Mouse (Mus musculus): ENCODE data around the gene Il16.

DNA sequence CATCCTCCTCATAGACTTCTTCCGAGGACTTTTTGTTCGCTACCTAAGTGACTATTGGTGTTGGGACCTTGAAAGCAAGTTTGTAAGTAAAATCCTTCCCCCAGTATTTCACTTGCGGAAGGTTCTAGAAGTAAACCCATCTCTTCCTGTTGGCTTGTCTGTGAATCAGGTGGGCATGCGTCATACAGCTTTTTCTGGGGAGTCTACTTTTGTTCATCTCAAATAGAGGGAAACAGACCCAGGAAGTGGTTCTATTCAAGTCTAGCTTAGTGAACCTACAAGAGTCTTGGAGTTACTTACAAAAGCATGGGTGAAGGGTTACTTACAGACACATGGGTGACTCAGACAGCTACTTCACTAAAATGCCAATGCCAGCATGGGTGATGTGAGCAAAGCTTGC is 135.6 kb downstream of the Il16 start:
- TF ChIP-seq CTCF (IDR thresholded peaks at IDR 0.05; ENCODE audit: extremely low read depth, insufficient read depth, insufficient read length, insufficient replicate concordance) (no peak), POLR2A (IDR thresholded peaks at IDR 0.05; ENCODE audit: low read depth, low read length) (no peak)
